Mouse (Mus musculus) CD4-positive, CD25-positive, alpha-beta regulatory T cell (primary cell): ENCODE results near the gene Gm8024. TPM values are rescaled to one million over a fixed set of nuclear protein-coding genes. Genes with fewer than 3 reads are reported as not detected.

ENCODE experiments used
- polyA plus RNA-seq: library from polyadenylated mRNA; unstranded; fragments of 100-300 nt; shearing (Covaris generic); gene quantifications from one replicate; pipeline ENCODE4 v1.2.1, GENCODE M21; 2017

Gm8024 gene
- not detected for polyA plus RNA-seq

GRCm38 (mm10) chr14:42524182-42524581 is at the start of gene Gm8024:
TSS of gene Gm8024 (minus strand) at chr14:42524282.

GRCm38 (mm10) chr14:42502249-42502648 is 21.8 kb downstream of the Gm8024 start, which contains the start of gene Gm8020:
TSS of gene Gm8020 (minus strand) at chr14:42502349.

Other genes with a start within 250 kb of the Gm8024 start
- gene Gm9611, start 226.9 kb downstream of the Gm8024 start, polyA plus RNA-seq: not detected
- gene Gm7995, start 214.1 kb downstream of the Gm8024 start, polyA plus RNA-seq: not detected
- not detected for gene Gm8005, start 84.6 kb downstream of the Gm8024 start, polyA plus RNA-seq
- not detected for gene Gm8011, start 60.4 kb downstream of the Gm8024 start, polyA plus RNA-seq
- not detected for gene Gm8020, start 21.9 kb downstream of the Gm8024 start, polyA plus RNA-seq
- not detected for gene Gm17124, start 75.6 kb upstream of the Gm8024 start, polyA plus RNA-seq
- gene Gm3633, start 117.6 kb upstream of the Gm8024 start, polyA plus RNA-seq: not detected
- not detected for gene Gm10378, start 131.7 kb upstream of the Gm8024 start, polyA plus RNA-seq
- not detected for gene Gm3015, start 244.5 kb upstream of the Gm8024 start, polyA plus RNA-seq